In the genomic region with DNA sequence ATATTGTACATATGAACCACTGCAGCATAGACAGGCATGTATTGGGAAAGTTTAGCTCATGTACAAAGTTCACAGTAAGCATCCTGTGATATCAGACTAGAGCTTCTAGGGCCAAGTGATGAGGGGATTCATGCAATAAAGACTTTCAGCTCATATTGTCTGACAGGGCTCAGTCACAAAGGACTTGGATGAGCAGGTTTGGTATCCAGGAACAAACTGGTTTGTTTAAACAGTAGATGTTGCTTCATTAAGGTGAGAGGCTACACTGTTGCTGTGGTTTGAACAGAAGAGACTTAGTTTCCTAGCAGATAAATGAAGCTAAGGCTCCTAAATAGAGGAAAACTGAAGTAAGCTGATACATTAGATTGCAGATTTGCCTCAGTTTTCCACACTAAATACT, we compare ENCODE assay signal across 15 mouse cellular contexts.
"Had no signal": no experiment of that assay in that cellular context is flagged by ENCODE, and none has a peak within 500 bp of the region (broad histone marks: within the 10 kb centered on the region; RNA-seq: fewer than 3 reads in every experiment).

No protein-coding gene starts in this region.

- H3K36me3 ChIP-seq: neural tube, embryonic 15.5 days; stomach, embryonic 15.5 days had no signal

- DNase-seq: retina, postnatal 1 day; right cerebral cortex, adult 18-20 months; right cerebral cortex, postnatal 14 days; right cerebral cortex, postnatal 25 days; right cerebral cortex, postnatal 4 days; spleen, adult 18-20 months; thymus, adult 18-20 months; thymus, adult 2 months; thymus, postnatal 14 days; thymus, postnatal 25 days; thymus, postnatal 36 days; thymus, postnatal 4 days had no signal

- H3K9ac ChIP-seq: neural tube, embryonic 15.5 days; stomach, embryonic 15.5 days had no signal

- H3K4me2 ChIP-seq: neural tube, embryonic 15.5 days; stomach, embryonic 15.5 days had no signal

- H3K27ac ChIP-seq: neural tube, embryonic 15.5 days; stomach, embryonic 15.5 days; stomach, postnatal 0 days had no signal

- H3K9me3 ChIP-seq: neural tube, embryonic 15.5 days; stomach, embryonic 15.5 days had no signal

- H3K4me3 ChIP-seq: neural tube, embryonic 15.5 days; stomach, embryonic 15.5 days had no signal

- H3K27me3 ChIP-seq: neural tube, embryonic 15.5 days; stomach, embryonic 15.5 days had no signal
